Mouse (Mus musculus): ENCODE measurements around the gene Dnah6. TPM values are rescaled to one million over a fixed set of nuclear protein-coding genes. Genes with fewer than 3 reads are reported as not detected.

The Dnah6 gene
- total RNA-seq, 4 experiments from 2014 or later, result 0.83 to 1.5 (median 1.1) TPM

DNA sequence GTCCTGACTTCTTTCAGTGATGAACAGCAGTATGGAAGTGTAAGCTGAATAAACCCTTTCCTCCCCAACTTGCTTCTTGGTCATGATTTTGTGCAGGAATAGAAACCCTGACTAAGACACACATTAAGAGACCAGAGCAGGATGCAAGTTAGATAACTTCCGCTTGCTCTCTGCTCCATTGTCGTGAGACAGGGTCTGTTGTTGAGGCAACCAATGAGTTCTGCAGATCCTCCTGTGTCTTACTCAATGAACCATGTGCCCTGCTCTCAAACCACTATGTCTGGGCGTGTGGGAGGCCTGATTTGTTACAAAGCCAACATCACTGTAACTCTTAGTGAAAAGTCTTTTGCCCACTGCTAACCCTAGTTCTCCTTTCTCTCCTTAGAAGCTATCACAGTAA lies 250.4 kb downstream of the Dnah6 start:
- DNase-seq (ENCODE audit: low spot score in 2 of 2), result no peak

DNA sequence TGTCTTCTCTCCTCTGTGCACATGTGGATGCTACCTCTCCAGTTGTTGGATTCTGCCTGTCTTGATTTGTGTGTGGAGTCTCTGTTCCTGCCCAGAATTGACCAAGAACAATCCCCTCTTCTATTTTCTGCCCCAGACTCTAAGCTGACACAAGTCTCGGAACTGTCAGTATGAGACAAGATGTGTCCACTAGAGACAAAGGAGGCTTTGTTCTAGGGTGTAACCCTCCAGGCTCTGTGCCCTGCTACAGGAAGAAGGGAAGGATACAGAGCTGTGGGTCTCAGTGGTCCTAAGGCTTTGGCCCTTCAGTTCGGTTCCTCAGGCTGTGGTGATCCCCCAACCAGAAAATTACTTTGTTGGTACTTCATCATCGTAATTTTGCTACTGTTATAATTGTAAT lies 251.7 kb downstream of the Dnah6 start:
- no peak for DNase-seq (ENCODE audit: low spot score in 2 of 2)

Other genes with a start within 250 kb of the Dnah6 start
- 100 to 1,000 TPM; 122 to 136 (median 131) TPM for gene Suclg1, start 26.7 kb upstream of the Dnah6 start, total RNA-seq (2022)
- not detected for gene 4931417E11Rik, start 248.0 kb upstream of the Dnah6 start, total RNA-seq (2022)

Measured in layer of hippocampus, adult 8-10 months (tissue).